Mouse (Mus musculus): ENCODE results near the gene Eral1. TPM values are rescaled to one million over a fixed set of nuclear protein-coding genes. Genes with fewer than 3 reads are reported as not detected.
A peak's percentile ranks its signal among the peaks of the same experiment; 100 is the strongest.
"Not testable (repeated sequence)": the region's sequence is repeated elsewhere in the genome, so short reads cannot be mapped to it uniquely, and the experiment has no call there.

Eral1 gene
- polyA plus RNA-seq, 1 experiment from 2014 or later = 45.4 TPM

DNA sequence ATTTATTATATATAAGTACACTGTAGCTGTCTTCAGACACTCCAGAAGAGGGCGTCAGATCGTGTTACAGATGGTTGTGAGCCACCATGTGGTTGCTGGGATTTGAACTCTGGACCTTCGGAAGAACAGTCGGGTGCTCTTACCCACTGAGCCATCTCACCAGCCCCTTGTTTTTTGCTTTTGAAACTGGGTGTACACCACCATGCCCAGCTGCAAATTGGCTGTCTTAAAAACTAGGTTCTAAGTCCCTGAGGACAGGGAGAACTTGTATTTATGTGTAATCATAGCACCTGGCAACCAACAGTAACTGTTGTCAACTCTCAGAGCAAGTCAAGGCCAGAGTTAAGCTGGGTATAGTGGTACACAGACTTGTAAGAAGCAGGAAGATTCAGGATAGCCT lies 31.5 kb downstream of the Eral1 start:
- H3K4me3 ChIP-seq; H3K27ac ChIP-seq; H3K9me3 ChIP-seq (replicated peaks); H3K27me3 ChIP-seq (ENCODE audit: low read depth, poor library complexity, severe bottlenecking); H3K4me1 ChIP-seq; DNase-seq (ENCODE audit: low spot score): not testable (repeated sequence)
- H3K36me3 ChIP-seq = peaks cover 49% of the 10 kb centered on the region
- WGBS = 82% methylated on average over 4 of the region's 4 CpGs

DNA sequence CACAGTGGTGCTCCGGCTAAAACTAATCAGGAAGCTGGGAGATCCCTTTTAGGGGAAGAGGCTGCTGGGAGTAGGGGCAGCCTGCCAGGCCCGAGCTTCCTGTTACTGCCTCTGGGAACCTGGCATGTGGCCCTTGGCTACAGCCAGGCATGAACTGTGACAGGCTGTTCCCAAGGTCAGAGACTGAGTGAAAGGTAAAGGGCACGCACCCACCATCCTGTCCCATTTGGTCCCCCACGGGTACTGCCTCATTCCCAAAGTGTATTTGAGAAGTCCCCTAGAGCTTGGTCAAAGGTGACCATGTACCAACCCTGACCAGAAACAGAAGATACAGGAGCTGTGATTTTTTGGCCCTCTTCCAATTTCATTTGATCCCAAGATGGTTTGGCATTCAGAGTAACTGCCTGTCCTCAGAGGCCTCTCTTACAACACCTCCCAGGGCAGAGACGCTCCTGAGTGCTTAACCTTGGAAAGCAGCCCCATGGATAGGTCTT lies 35.4 kb downstream of the Eral1 start:
- 90% methylated on average over 5 of the region's 5 CpGs for WGBS
- H3K36me3 ChIP-seq = peaks cover 53% of the 10 kb centered on the region
- no peaks in the 10 kb centered on the region for H3K4me1 ChIP-seq
- no peak for DNase-seq (ENCODE audit: low spot score)
- H3K27ac ChIP-seq = no peak overlapping the region
- H3K27me3 ChIP-seq (ENCODE audit: low read depth, poor library complexity, severe bottlenecking) = no peaks in the 10 kb centered on the region
- H3K9me3 ChIP-seq (replicated peaks) = no peaks in the 10 kb centered on the region
- H3K4me3 ChIP-seq = no peak overlapping the region

DNA sequence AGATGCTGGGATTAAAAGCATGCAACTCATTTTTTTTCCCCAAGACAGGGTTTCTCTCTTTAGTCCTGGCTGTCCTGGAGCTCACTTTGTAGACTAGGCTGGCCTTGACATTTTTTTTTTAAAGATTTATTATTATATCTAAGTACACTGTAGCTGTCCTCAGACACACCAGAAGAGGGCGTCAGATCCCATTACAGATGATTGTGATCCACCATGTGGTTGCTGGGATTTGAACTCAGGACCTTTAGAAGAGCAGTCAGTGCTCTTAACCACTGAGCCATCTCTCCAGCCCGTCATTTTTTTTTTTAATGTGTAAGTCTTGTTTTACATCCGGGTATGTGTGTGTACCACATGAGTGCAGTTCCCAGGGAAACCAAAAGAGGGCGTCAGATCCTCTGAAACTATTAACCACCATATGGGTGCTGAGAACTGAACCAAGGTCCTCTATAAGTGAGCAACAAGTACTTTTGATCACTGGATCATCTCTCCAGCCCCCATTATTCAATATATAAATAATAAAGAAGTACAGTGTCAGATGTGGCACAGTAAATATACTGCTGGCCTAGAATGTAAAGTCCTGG lies 37.8 kb downstream of the Eral1 start:
- H3K27ac ChIP-seq; DNase-seq (ENCODE audit: low spot score); H3K27me3 ChIP-seq (ENCODE audit: low read depth, poor library complexity, severe bottlenecking); H3K4me3 ChIP-seq; H3K9me3 ChIP-seq (replicated peaks): not testable (repeated sequence)
- 91% methylated on average over 4 of the region's 4 CpGs for WGBS
- peaks cover 45% of the 10 kb centered on the region for H3K36me3 ChIP-seq
- peaks cover 19% of the 10 kb centered on the region for H3K4me1 ChIP-seq

DNA sequence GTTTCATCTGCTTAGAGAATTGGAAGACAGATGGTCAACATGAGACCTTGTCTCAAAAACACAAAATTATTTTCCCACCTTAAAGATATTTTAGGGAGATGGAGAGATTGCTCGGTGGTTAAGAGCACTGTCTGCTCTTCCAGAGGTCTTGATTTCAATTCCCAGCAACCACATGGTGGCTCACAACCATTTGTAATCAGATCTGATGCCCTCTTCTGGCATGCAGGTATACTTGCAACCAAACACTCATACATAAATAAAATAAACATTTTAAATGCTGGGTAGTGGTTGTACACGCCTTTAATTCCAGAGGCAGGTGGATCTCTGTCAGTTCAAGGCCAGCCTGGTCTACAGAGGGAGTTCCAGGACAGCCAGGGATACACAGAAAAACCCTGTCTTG lies 39.3 kb downstream of the Eral1 start:
- no peak overlapping the region for H3K4me3 ChIP-seq
- DNase-seq (ENCODE audit: low spot score) = no peak
- H3K36me3 ChIP-seq = peaks cover 44% of the 10 kb centered on the region
- peaks cover 27% of the 10 kb centered on the region for H3K4me1 ChIP-seq
- no peaks in the 10 kb centered on the region for H3K27me3 ChIP-seq (ENCODE audit: low read depth, poor library complexity, severe bottlenecking)
- no peaks in the 10 kb centered on the region for H3K9me3 ChIP-seq (replicated peaks)
- WGBS = 91% methylated on average over 2 of the region's 2 CpGs
- H3K27ac ChIP-seq = no peak overlapping the region

- Histone ChIP-seq H3K4me1 (peaks cover 35% of the 10 kb centered on the region), H3K27ac (peak within 1 kb of the TSS; percentile 87), H3K4me3 (peak within 1 kb of the TSS; percentile 74), H3K36me3 (peaks cover 51% of the 10 kb centered on the region), H3K27me3 (ENCODE audit: low read depth, poor library complexity, severe bottlenecking) (no peaks in the 10 kb centered on the region), H3K9me3 (replicated peaks) (no peaks in the 10 kb centered on the region)
- DNase-seq (ENCODE audit: low spot score) = peak; percentile 79
- 3% methylated on average over 55 of the region's 55 CpGs for WGBS
These were observed 42.1 kb downstream of the Eral1 start, which contains the start of gene Flot2 for GRCm38 (mm10) chr11:78037831-78038752. Flot2 (plus strand) TSS chr11:78037931.

DNA sequence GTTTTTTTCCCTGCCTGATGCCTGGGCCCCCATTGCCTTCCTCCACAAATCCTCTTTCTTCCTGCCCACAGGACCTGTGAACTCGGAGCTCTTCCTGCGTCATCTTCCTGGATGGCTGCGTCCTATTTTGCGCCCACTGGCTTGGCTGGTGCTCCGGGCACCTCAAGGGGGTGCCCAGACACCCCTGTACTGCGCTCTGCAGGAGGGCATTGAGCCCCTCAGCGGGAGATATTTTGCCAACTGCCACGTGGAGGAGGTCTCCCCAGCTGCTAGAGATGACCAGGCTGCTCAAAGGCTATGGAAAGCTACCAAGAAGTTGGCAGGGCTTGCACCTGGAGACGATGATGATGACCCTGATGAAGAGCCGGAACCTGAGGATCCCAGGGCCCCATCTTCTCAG lies 43.4 kb downstream of the Eral1 start:
- no peaks in the 10 kb centered on the region for H3K27me3 ChIP-seq (ENCODE audit: low read depth, poor library complexity, severe bottlenecking)
- no peak for DNase-seq (ENCODE audit: low spot score)
- H3K4me3 ChIP-seq = peak overlapping the region; percentile 9; the same call in 1 of the 2 replicates
- H3K4me1 ChIP-seq = peaks cover 48% of the 10 kb centered on the region
- no peaks in the 10 kb centered on the region for H3K9me3 ChIP-seq (replicated peaks)
- peaks cover 38% of the 10 kb centered on the region for H3K36me3 ChIP-seq
- WGBS = 82% methylated on average over 10 of the region's 10 CpGs
- 0 out of 2 replicates have a peak overlapping the region, but pooled peaks have one; percentile 53 for H3K27ac ChIP-seq

- Histone ChIP-seq H3K4me1 (peaks cover 69% of the 10 kb centered on the region), H3K27me3 (ENCODE audit: low read depth, poor library complexity, severe bottlenecking) (no peaks in the 10 kb centered on the region), H3K4me3 (0 out of 2 replicates have a peak overlapping the region, but pooled peaks have one; percentile 3), H3K27ac (no peak overlapping the region), H3K9me3 (replicated peaks) (no peaks in the 10 kb centered on the region), H3K36me3 (peaks cover 35% of the 10 kb centered on the region)
- DNase-seq (ENCODE audit: low spot score) = no peak
- 93% methylated on average over 23 of the region's 23 CpGs for WGBS
These were observed 46.1 kb downstream of the Eral1 start for GRCm38 (mm10) chr11:78033931-78034617.

- 21% methylated on average over 5 of the region's 5 CpGs for WGBS
- peaks cover 48% of the 10 kb centered on the region for H3K36me3 ChIP-seq
These were observed 47.4 kb downstream of the Eral1 start for GRCm38 (mm10) chr11:78032809-78033195.

DNA sequence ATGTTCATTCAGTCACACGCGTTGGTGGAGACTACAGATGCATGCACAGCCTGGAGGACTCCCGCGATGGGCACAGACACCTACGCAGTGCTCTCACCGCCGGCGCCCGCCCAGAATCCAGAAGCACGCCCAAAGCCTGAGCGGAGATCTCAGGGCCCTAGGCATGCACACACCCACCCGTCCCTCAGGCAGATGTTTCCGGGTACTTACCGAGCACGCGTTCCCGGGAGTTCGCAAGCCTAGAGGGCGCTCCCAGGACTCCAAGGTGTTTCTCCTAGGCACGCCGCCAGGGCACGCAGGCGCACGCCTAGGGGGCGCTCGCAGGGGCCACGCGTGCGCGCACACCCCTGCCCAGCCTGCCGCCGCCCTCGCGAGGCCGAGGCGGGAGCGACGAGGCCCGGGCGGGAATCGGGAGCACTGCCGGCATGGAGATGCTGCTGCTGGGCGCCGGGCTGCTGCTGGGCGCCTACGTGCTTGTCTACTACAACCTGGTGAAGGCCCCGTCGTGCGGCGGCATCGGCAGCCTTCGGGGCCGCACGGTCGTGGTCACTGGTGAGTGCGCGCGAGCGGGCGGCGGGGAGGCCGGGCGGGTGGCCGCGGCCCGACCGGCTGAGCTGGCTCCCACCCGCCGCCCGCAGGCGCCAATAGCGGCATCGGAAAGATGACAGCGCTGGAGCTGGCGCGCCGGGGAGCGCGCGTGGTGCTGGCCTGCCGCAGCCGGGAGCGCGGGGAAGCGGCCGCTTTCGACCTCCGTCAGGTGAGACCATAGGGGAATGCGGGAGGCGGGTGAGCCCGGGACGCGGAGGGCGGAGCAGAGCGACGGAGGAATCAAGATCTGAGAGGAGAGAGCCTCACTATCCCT lies 48.0 kb downstream of the Eral1 start, which contains the start of gene Dhrs13:
TSS of gene Dhrs13 (plus strand) at position 334 of the 862 bp plus-strand sequence.
- Histone ChIP-seq H3K4me1 (peaks cover 51% of the 10 kb centered on the region), H3K4me3 (peak within 1 kb of the TSS; percentile 79), H3K27me3 (ENCODE audit: low read depth, poor library complexity, severe bottlenecking) (no peaks in the 10 kb centered on the region), H3K9me3 (replicated peaks) (no peaks in the 10 kb centered on the region), H3K36me3 (peaks cover 54% of the 10 kb centered on the region), H3K27ac (peak within 1 kb of the TSS; percentile 92)
- WGBS = under 1% methylated on average over 96 of the region's 96 CpGs
- peak; percentile 93 for DNase-seq (ENCODE audit: low spot score)

More at GRCm38 (mm10) chr11:78032809-78033195, 47.4 kb downstream of the Eral1 start:
- no peaks in the 10 kb centered on the region for H3K27me3 ChIP-seq (ENCODE audit: low read depth, poor library complexity, severe bottlenecking)
- no peaks in the 10 kb centered on the region for H3K9me3 ChIP-seq (replicated peaks)
- H3K4me3 ChIP-seq = peak overlapping the region; percentile 79
- DNase-seq (ENCODE audit: low spot score) = no peak
- peaks cover 57% of the 10 kb centered on the region for H3K4me1 ChIP-seq
- peak overlapping the region; percentile 92 for H3K27ac ChIP-seq

GRCm38 (mm10) chr11:78031389-78031788 lies 48.8 kb downstream of the Eral1 start:
- WGBS = 38% methylated on average over 6 of the region's 6 CpGs
- Histone ChIP-seq H3K4me3 (peak overlapping the region; percentile 79), H3K36me3 (peaks cover 57% of the 10 kb centered on the region), H3K9me3 (replicated peaks) (no peaks in the 10 kb centered on the region), H3K4me1 (peaks cover 45% of the 10 kb centered on the region), H3K27me3 (ENCODE audit: low read depth, poor library complexity, severe bottlenecking) (no peaks in the 10 kb centered on the region), H3K27ac (peak overlapping the region; percentile 92; the same call in 1 of the 2 replicates)
- DNase-seq (ENCODE audit: low spot score) = no peak

DNA sequence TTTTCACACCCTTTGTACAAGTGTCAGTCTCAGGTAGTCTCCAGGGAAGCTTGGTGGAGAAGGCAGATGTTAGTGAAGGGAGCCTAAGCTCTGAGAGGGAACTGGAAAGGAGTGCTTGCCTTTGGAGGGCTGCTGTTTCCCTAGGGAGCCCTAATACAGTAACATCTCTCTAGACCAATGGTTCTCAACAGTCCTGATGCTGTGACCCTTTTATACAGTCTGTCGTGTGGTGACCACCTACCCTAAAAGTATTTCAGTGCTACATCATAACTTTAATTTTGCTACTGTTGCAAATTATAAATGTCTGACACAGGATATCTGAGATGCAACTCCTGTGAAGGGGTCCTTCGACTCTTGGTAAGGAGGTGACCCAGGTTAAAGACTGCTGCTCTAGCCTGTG lies 49.6 kb downstream of the Eral1 start:
- peaks cover 65% of the 10 kb centered on the region for H3K36me3 ChIP-seq
- no peaks in the 10 kb centered on the region for H3K9me3 ChIP-seq (replicated peaks)
- DNase-seq (ENCODE audit: low spot score) = no peak
- H3K4me3 ChIP-seq = no peak overlapping the region
- 74% methylated on average over 2 of the region's 2 CpGs for WGBS
- H3K27me3 ChIP-seq (ENCODE audit: low read depth, poor library complexity, severe bottlenecking) = no peaks in the 10 kb centered on the region
- peaks cover 45% of the 10 kb centered on the region for H3K4me1 ChIP-seq
- no peak overlapping the region for H3K27ac ChIP-seq

DNA sequence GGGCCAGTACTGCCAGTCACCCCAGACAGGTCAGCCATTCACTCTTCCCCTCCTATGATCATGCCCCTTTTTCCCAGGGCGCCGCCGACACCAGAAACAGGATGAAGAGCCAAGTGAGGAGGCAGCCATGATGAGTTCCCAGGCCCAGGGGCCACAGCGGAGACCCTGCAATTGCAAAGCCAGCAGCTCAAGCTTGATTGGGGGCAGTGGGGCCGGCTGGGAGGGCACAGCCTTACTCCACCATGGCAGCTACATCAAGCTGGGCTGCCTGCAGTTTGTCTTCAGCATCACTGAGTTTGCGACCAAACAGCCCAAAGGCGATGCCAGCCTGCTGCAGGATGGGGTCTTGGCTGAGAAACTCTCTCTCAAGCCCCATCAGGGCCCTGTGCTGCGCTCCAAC lies 50.9 kb downstream of the Eral1 start:
- Histone ChIP-seq H3K36me3 (peaks cover 68% of the 10 kb centered on the region), H3K4me1 (peaks cover 44% of the 10 kb centered on the region), H3K9me3 (replicated peaks) (no peaks in the 10 kb centered on the region), H3K4me3 (no peak overlapping the region), H3K27ac (no peak overlapping the region), H3K27me3 (ENCODE audit: low read depth, poor library complexity, severe bottlenecking) (no peaks in the 10 kb centered on the region)
- 90% methylated on average over 8 of the region's 8 CpGs for WGBS
- no peak for DNase-seq (ENCODE audit: low spot score)
